Mouse (Mus musculus) bone marrow, adult 2 months (tissue): Measurements from ENCODE around the gene Gm43302. TPM values are rescaled to one million over a fixed set of nuclear protein-coding genes. Genes with fewer than 3 reads are reported as not detected.
"Not testable (repeated sequence)": the region's sequence is repeated elsewhere in the genome, so short reads cannot be mapped to it uniquely, and the experiment has no call there.

Experiments used
- H3K27ac ChIP-seq: fragments of 200-500 bp; 2 replicates; pipeline ENCODE4 v1.5.1; 2012; ENCODE audit warnings: low read depth, mild to moderate bottlenecking, control low read depth, inconsistent platforms, low read length; ENCODE audit not compliant: control insufficient read depth, poor library complexity, insufficient read depth
- H3K4me1 ChIP-seq: fragments of 200-500 bp; 2 replicates; pipeline ENCODE4 v1.6.1; 2011; ENCODE audit warnings: low read length; ENCODE audit not compliant: control insufficient read depth, insufficient read depth
- H3K4me3 ChIP-seq: fragments of 200-500 bp; replicated peaks from 2 replicates; pipeline ENCODE3; 2011; ENCODE audit warnings: mild to moderate bottlenecking, low read depth, low read length, control low read depth; ENCODE audit not compliant: control insufficient read depth
- CTCF ChIP-seq: fragments of 200-500 bp; IDR thresholded peaks from 2 replicates; pipeline ENCODE4 v1.5.1; 2011; ENCODE audit warnings: low read length, control low read depth; ENCODE audit not compliant: control insufficient read depth, insufficient read depth
- POLR2A ChIP-seq: fragments of 200-500 bp; IDR thresholded peaks from 2 replicates; pipeline ENCODE4 v1.6.1; 2011; ENCODE audit warnings: low read depth, mild to moderate bottlenecking, control low read depth, low read length, borderline replicate concordance; ENCODE audit not compliant: control insufficient read depth
- WGBS: fragments of 180-500 bp; shearing (Covaris S2); methylation state at CpG from one replicate; pipeline ENCODE4 v1.1.7; 2018; 5-methylcytosine and 5-hydroxymethylcytosine counted together
- polyA plus RNA-seq: library from polyadenylated mRNA; stranded (reverse); fragments of >200 nt; gene quantifications from 2 replicates; pipeline ENCODE4 v1.2.4, GENCODE M21; 2011; ENCODE audit warnings: low replicate concordance; ENCODE audit not compliant: missing spikeins, insufficient read depth, insufficient read length

Gm43302 gene
- polyA plus RNA-seq, 1 experiment, result not detected

GRCm38 (mm10) chr5:105301531-105301930 is 8.0 kb upstream of the Gm43302 start:
- no peak overlapping the region for H3K4me3 ChIP-seq
- no peaks in the 10 kb centered on the region for H3K4me1 ChIP-seq
- TF ChIP-seq CTCF (no peak), POLR2A (no peak)
- H3K27ac ChIP-seq, result no peak overlapping the region
- WGBS, result 80% methylated on average over 2 of the region's 2 CpGs

- 90% methylated on average over 3 of the region's 3 CpGs for WGBS
- H3K4me3 ChIP-seq, result no peak overlapping the region
- TF ChIP-seq POLR2A (no peak), CTCF (no peak)
- H3K4me1 ChIP-seq, result no peaks in the 10 kb centered on the region
- no peak overlapping the region for H3K27ac ChIP-seq
Measured at GRCm38 (mm10) chr5:105295746-105296145, 2.3 kb upstream of the Gm43302 start.

GRCm38 (mm10) chr5:105292492-105292891 is 1.0 kb downstream of the Gm43302 start:
- Histone ChIP-seq H3K27ac (no peak overlapping the region), H3K4me3 (no peak overlapping the region), H3K4me1 (no peaks in the 10 kb centered on the region)
- no peak for TF ChIP-seq CTCF
- WGBS, result 77% methylated on average over 1 of the region's 1 CpGs

GRCm38 (mm10) chr5:105290921-105291320 is 2.6 kb downstream of the Gm43302 start:
- WGBS, result 5% methylated on average over 3 of the region's 3 CpGs
- not testable (repeated sequence) for H3K4me1 ChIP-seq, H3K4me3 ChIP-seq, H3K27ac ChIP-seq

- not testable (repeated sequence) for H3K27ac ChIP-seq
Measured at GRCm38 (mm10) chr5:105260673-105261072, 32.8 kb downstream of the Gm43302 start.

GRCm38 (mm10) chr5:105252491-105252890 is 41.0 kb downstream of the Gm43302 start:
- TF ChIP-seq CTCF, result no peak
- TF ChIP-seq POLR2A, result no peak

More at GRCm38 (mm10) chr5:105260673-105261072, 32.8 kb downstream of the Gm43302 start:
- H3K4me3 ChIP-seq, H3K4me1 ChIP-seq: not testable (repeated sequence)
- WGBS, result no CpG with 5 or more reads among the region's 3 CpGs

GRCm38 (mm10) chr5:105244741-105245140 is 48.8 kb downstream of the Gm43302 start:
- WGBS, result 3% methylated on average over 3 of the region's 3 CpGs
- H3K27ac ChIP-seq, H3K4me3 ChIP-seq, H3K4me1 ChIP-seq: not testable (repeated sequence)

More at GRCm38 (mm10) chr5:105252491-105252890, 41.0 kb downstream of the Gm43302 start:
- Histone ChIP-seq H3K4me1 (no peaks in the 10 kb centered on the region), H3K27ac (no peak overlapping the region), H3K4me3 (no peak overlapping the region)

- H3K4me3 ChIP-seq, H3K27ac ChIP-seq, H3K4me1 ChIP-seq: not testable (repeated sequence)
- WGBS, result 75% methylated on average over 5 of the region's 5 CpGs
Measured at GRCm38 (mm10) chr5:105240982-105241381, 52.5 kb downstream of the Gm43302 start.

- H3K27ac ChIP-seq, H3K4me3 ChIP-seq, H3K4me1 ChIP-seq: not testable (repeated sequence)
Measured at GRCm38 (mm10) chr5:105239483-105240047, 53.9 kb downstream of the Gm43302 start, which contains the start of gene Gbp10. Gbp10 (minus strand) TSS chr5:105239533.

- 79% methylated on average over 1 of the region's 1 CpGs for WGBS
- not testable (repeated sequence) for H3K4me3 ChIP-seq
Measured at GRCm38 (mm10) chr5:105238402-105238801, 55.1 kb downstream of the Gm43302 start.

GRCm38 (mm10) chr5:105236040-105236439 is 57.5 kb downstream of the Gm43302 start:
- not testable (repeated sequence) for H3K4me3 ChIP-seq, H3K4me1 ChIP-seq, H3K27ac ChIP-seq
- 6% methylated on average over 3 of the region's 3 CpGs for WGBS

More at GRCm38 (mm10) chr5:105238402-105238801, 55.1 kb downstream of the Gm43302 start:
- not testable (repeated sequence) for H3K4me1 ChIP-seq, H3K27ac ChIP-seq

GRCm38 (mm10) chr5:105208957-105209356 is 84.5 kb downstream of the Gm43302 start:
- H3K4me1 ChIP-seq, H3K4me3 ChIP-seq, H3K27ac ChIP-seq: not testable (repeated sequence)
- 33% methylated on average over 1 of the region's 3 CpGs for WGBS

- not testable (repeated sequence) for H3K4me1 ChIP-seq, H3K27ac ChIP-seq, H3K4me3 ChIP-seq
- WGBS, result 22% methylated on average over 4 of the region's 4 CpGs
Measured at GRCm38 (mm10) chr5:105200791-105201355, 92.6 kb downstream of the Gm43302 start.
